Mouse (Mus musculus): ENCODE results near the gene Gm17783. TPM values are rescaled to one million over a fixed set of nuclear protein-coding genes. Genes with fewer than 3 reads are reported as not detected.
"Not testable (repeated sequence)": the region's sequence is repeated elsewhere in the genome, so short reads cannot be mapped to it uniquely, and the experiment has no call there.

Gene Gm17783
- not detected for total RNA-seq (2021)
- long read RNA-seq, experiment 1, result 0 reads
- long read RNA-seq, experiment 2, result 0 reads

- no peak for DNase-seq
These were observed at the start of gene Gm17783 for GRCm38 (mm10) chr16:45531950-45532349. Gm17783 (minus strand) TSS chr16:45532050.

DNA sequence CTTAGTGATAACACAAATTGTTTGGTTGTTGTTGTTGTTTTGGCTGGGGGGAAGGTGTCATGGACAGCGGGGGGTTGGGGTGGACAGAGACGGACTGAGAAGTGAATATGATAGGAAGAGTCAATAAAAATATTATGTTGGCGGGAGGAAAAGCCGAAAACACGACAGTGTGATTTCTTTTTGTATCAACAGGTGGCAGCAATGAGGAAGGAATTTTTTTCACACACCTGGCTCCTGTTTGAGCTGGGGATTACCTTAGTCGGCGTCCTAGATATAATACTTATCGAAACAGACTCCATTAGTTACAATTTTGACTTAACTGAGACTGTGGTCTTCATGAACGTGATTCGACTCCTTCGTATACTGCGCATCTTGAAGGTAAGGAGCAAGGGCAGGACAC lies 48.0 kb upstream of the Gm17783 start:
- DNase-seq, result no peak

GRCm38 (mm10) chr16:45572307-45572706 lies 40.5 kb upstream of the Gm17783 start:
- DNase-seq, result no peak

DNA sequence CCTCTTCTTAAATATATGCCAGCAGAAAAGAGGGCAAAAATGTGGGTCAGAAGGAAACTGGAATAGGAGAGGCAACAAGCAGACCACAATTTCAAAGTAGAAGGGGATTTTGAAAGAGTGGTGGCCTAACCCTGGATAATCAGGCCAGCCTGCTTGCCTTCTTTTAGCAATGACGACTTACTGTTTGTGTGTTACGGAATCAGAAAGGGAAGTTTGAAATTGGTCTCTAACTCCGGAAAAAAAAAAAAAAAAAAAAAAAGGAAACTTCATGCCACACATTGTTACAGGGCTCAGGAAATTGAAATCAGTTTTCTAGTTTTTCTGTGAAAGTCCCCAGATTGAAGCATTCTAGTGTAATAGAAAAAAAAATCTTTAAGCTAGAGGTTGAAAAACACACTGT lies 29.9 kb upstream of the Gm17783 start:
- no peak for DNase-seq

- DNase-seq, result no peak
These were observed 19.7 kb upstream of the Gm17783 start for GRCm38 (mm10) chr16:45551579-45551978.

GRCm38 (mm10) chr16:45547982-45548381 lies 16.1 kb upstream of the Gm17783 start:
- DNase-seq, result no peak

- no peak for DNase-seq
These were observed 12.5 kb upstream of the Gm17783 start for GRCm38 (mm10) chr16:45544341-45544740.

- DNase-seq, result no peak
These were observed 10.3 kb upstream of the Gm17783 start for GRCm38 (mm10) chr16:45542108-45542507.

GRCm38 (mm10) chr16:45538342-45538741 lies 6.5 kb upstream of the Gm17783 start:
- DNase-seq, result not testable (repeated sequence)

- DNase-seq, result no peak
These were observed 3.2 kb upstream of the Gm17783 start, which contains the start of gene Slc9c1 for GRCm38 (mm10) chr16:45535009-45535408. Slc9c1 (plus strand) TSS chr16:45535309.

DNA sequence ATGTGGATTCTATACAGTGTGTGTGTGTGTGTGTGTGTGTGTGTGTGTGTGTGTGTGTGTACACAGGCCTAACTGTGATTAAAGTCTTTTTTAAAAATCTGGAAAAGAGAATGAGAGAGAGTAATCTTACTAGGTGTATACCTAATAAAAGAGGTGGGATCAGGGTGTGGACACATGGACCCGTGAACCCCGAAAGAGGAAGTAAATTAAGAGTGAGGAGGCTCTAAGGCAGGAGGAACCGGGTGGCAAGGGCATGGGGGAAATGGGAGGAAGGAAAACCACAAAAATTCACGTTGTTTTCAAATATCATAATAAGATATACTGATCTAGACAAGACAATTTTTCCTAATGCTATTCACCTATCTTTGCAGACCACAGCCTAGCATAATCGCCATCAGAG lies 6.3 kb downstream of the Gm17783 start:
- DNase-seq, result no peak

DNA sequence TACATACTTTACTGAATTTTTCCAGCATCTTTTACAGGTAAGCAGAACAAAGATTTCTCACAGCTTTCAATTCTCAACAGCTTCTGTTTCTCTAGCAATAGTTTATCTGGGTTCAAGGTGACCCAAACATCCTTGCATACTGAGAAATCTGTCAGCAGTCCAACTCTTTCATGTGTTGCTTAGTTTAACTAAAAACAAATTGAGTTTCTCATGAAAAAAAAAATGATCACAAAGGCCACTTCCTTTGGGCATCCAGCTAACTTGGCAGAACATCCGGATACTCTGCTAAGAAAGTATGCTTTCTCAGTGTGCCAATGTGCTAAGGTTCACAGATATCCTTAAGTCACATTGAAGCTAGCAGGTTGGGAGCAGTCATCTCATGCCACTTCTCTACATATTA lies 36.5 kb downstream of the Gm17783 start:
- DNase-seq, result peak in 1 of 2 experiments; percentile 4

GRCm38 (mm10) chr16:45492927-45493326 lies 38.9 kb downstream of the Gm17783 start, which contains the start of gene Gm609:
Gm609 (minus strand) TSS chr16:45492969.
- DNase-seq, result no peak

DNA sequence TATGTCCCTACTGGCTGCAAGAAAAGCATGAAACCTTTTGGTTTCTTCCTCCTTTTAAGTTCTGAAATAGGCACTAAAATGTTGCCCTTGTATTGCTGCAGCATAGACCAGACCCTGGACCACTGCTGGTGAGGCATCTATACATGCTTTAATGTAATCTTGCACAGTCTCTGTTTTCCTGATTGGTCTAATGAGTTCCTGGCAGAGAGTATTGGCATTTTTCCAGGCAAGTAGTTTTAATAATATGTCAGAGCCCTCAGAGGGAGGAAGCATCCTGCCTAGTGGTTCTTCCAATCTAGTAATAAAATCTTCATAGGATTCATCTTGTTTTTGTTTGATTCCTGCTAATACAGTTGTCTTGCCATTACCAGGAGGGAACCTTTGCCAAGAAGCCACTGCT lies 54.9 kb downstream of the Gm17783 start:
- no peak for DNase-seq

DNA sequence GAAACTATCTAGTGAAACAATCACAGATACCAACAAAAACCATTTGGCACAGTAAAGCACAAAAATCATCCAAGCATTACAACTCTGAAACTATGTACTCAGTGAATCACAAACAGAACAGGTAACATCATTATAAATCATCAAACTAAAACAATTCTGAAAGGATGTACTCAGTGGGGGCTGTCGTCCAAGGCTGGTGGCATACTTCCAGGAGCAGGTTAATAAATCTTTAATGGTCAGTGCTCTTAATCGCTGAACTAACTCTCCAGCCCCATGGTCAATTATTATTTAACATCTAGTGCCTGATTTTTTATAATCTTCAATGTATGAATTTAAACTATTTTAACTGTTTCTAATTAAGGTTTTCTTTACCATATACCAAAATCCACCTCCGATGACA lies 60.0 kb downstream of the Gm17783 start:
- DNase-seq, result not testable (repeated sequence)

Other genes starting within 250 kb of the Gm17783 start
- gene Cd200, start 123.0 kb downstream of the Gm17783 start, total RNA-seq (2021), result 10 to 100 TPM; 53.2 to 57.0 TPM
- gene Gm609, start 39.1 kb downstream of the Gm17783 start, total RNA-seq (2021), result not detected
- not detected for gene Slc9c1, start 3.3 kb upstream of the Gm17783 start, total RNA-seq (2021)
- under 1 TPM; 0.10 to 0.18 TPM for gene Gcsam, start 78.3 kb upstream of the Gm17783 start, total RNA-seq (2021)
- not detected for gene BC016579, start 122.0 kb upstream of the Gm17783 start, total RNA-seq (2021)
- not detected for gene Tmprss7, start 161.6 kb upstream of the Gm17783 start, total RNA-seq (2021)
- gene Tagln3, start 192.6 kb upstream of the Gm17783 start, total RNA-seq (2021), result under 1 TPM; 0.39 to 0.57 TPM
- gene Abhd10, start 210.9 kb upstream of the Gm17783 start, total RNA-seq (2021), result 10 to 100 TPM; 17.9 to 18.8 TPM

All from heart, adult 18-20 months (tissue).